Mouse (Mus musculus) 3134 (cell line): ENCODE measurements around the gene Hapln3.

Experiments
- DNase-seq: peaks from one replicate; pipeline ENCODE4 v3.0.0-alpha.2; 2011; ENCODE audit warnings: low spot score; ENCODE audit not compliant: insufficient read length; ENCODE audit errors: extremely low read depth

Gene Hapln3

DNA sequence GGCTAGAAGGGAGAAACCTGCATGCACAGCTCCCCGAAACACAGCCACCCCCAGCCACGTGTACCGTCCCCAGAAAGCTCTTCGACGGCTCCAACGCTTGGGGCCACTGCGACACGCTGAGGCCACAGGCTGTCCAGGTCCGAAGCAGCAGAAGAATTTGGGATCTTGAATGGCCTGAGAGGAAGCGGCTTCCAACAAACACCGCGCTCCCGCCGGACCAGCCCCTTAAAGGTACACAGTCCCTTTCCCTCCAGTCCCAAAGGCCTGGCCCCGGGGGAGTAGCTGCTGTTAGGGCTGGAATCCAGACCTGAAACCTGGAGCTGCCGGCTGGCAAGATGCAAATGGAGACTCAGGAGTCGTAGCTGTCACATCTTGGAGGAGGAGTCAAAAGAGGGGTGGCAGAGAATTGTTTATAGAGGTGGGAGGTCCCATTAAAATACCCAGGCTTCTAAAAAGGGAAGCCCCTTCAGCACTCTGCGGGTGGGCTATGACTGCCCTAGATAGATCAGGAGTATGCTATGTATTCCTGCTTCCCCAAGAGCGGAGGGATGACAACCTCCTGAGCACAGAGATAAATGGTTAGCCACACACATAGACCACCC lies at the start of gene Hapln3:
Hapln3 (minus strand) TSS at position 176 of the 602 bp plus-strand sequence.
- DNase-seq, result no peak

DNA sequence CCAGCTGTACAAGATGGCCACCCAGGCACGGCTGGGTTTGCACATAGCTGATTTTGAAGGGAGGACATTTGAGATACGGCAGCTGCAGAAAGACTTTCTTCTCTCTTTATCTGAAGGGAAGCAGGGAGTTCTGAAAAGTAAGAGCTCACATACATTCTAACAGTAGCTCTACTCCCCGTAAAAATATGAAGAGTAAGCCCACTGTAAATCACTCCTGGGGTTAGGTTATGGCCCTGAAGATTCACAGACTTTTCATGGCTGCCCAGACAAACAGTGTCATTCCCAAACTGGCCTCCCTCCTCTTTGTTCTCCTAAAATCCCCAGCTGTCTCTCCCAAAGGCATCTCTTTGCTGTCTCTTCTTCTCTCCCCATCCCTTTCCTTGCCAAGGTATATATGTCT lies 43.0 kb upstream of the Hapln3 start:
- no peak for DNase-seq

DNA sequence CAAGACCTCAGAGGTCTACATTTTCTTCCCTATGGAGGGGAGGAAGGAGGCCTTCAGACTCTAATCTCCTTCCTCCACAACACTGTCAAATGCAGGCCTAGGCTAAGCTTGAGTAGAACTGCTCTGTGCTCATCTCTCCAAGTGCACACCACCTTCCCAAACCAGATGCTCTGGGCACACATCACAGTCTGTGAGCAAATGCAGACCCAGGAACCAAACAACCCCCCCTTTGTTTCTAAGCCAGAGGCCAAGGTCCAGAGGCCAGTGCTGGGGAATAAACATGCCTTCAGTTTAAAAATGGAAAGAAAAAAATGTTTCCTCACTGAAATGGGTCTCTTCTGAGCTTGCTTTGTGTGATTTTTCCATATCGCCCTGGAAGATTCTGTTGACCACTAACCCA lies 41.0 kb upstream of the Hapln3 start:
- no peak for DNase-seq

DNA sequence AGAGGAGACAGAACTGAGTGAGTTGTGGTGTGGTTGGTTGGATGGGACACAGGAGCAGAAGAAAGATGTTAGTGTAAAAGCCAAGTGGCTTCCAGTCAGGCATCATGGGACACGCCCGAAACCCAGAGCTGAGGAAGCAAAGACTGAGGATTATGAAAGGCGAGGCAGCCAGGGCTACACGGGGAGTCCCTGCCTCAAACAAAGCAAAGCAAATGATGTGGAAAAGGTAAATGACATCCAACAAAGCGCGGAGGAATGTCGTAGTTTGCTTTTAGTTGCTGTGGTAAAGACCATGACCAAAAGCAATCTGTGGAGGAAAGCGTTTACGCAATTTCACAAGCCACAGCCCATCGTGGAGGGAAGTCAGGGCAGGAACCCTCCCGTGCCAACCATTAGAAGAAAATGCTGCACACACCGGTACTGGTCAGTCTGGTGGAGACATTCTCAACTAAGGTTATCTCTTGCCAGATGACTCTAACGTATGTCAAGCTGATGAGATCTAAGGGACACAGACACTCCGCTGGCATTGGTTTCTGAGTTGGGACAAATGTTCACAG lies 36.3 kb upstream of the Hapln3 start:
- DNase-seq, result no peak

DNA sequence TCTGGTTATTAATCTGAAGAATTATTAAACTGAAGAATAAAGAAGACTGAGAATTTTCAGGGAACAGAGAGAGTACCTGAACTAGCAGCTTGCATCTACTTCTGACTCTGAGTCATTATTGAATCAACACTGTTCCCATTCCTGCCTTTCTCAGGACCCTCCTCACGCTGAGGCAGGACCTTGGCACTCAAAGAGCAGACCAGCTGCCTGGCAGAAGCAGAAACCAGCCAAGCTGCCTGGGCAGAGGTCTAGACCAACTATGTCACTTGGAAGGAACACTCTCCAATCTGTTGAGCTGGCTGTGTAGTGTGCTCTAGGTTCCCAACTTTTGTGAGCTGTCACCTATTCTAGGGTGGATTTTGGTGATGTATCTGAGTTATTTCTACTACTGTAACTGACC lies 28.6 kb upstream of the Hapln3 start:
- no peak for DNase-seq

DNA sequence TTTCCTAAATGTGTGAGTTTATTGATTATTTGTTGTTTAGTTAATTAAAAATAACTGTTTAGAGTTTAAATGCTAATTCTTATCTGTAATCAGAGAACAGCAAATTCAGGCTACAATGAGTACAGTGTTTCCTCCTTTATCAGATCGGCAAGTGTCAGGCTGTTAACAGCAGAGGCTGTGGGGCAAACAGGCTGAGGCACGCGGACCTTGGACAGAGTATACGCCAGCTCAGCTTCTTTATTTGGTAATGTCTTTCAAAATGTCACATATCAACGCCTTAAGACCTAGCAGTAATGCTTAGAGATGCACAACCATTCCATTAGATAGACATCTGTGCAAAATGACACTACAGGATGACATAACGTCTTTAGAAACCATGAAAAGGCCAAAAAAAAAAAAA lies 18.7 kb upstream of the Hapln3 start:
- DNase-seq, result no peak

DNA sequence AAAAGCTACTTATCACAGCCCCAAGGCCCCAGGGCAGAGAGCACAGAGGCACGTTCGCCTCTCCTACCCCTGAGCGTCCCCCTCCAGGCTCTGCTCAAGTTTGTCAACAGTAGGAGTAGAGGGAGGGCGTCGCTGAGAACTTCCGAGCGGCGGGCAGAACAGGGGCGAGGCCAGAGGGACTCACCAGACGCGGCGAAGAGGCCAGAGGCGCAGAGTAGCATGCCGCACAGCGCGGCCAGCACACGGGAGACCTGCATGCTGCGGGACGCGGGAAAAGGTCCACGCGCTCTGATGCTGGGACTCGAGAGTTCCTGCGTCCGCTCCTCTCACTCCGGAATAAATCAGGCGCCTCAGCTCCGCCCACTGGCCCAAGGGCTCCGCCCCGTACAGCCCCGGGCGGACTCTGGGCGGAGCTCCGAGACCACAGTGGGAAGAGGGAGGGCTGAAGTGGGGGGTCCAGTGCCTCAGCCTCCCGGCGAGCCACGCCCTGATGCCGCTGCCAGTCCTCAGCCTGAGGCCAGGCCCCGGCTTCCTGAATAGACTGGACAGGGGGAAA lies 18.0 kb upstream of the Hapln3 start, which contains the start of gene Mfge8:
Mfge8 (minus strand) TSS at position 350 of the 556 bp plus-strand sequence.
- DNase-seq, result peak; percentile 96

DNA sequence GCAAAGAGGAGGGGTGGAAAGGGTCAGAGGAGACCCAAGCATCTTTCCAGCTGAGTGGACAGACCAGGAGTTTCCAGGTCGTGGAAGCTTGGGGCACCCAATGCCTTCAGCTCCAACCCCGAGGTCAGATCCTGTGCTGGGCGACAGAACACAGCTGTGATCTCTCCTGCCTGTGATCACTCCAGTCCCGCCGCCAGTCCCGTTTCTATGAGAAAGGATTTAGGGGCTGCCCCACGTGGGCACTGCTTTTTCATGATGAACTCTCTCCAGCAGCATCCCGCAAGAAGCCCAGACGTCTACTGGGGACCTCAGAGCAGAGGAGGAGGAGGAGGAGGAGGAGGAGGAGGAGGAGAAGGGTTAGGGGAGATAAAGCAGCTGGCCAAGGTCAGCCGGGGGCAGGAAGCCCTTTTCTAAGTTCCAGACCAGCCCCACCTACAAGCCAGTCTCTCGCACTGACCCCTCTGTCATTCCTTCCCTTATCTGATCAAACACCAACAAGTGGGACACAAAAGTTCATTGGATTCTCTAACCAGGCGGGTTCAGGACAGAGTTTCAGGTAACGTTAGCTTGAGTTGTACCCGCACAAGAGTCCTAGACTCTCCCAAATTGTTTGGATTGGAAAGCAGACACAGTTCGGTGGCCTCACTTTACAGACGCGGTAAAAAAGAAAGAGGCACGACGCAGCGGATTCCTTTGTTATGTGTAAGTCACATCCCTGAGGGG lies 17.3 kb upstream of the Hapln3 start:
- DNase-seq, result peak; percentile 28

DNA sequence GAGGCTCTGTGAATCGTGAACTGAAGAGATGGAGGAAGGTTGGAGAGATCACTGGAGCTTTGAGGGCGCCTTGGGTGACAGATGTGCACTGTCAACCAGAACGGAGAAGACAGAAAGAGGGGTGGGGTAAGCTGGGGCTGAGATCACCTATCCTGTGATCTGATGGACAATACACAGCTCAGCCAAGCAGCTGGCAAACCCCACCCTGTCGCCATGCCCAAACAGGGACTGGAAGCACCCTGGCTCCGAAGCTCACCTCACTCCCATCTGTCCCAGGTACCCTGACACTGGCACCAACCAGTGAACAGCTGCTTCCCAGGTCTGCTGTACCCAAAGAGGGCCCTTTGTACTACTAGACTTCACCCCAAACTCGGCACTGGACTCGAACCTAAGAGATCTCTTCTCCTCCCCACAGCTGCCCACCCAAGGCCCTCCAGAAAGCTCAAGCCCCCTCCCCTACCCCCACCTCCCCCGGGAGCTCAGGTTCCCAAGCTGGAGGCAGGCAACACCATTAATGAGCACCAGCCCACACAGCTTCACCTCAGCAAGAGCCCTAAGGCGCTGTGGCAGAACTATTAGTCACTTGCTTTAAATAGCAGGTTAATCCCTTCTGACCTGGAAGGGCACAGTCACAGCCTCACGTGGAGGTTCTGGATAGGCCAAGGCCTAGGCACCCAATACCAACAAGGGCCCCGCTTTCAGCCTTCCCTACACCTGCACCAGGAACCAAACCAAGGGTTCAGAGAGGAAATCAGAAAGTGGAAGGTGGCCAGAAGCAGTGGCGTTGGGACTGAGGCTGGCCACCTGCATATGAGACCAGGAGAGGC lies 16.4 kb upstream of the Hapln3 start:
- DNase-seq, result peak; percentile 53

DNA sequence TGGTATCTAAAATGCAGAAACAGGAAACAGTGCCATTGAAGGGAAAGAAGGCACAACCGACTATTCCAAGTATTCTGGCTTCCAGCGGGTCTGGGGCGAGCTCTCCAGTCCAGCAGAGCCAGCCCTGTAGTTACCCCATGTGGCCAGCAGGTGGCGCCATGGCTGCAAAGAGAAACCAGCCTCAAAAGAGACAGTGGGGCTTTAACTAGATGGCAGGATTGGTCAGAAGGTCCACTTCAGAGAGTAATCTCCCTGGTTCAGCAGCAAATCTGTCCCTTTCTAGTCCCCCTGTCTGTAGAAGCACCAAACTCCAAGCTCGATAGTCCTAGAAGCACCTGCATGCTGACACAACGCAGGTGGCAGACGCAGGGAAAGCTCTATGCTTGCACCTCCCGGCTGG lies 10.1 kb upstream of the Hapln3 start:
- DNase-seq, result peak; percentile 48

DNA sequence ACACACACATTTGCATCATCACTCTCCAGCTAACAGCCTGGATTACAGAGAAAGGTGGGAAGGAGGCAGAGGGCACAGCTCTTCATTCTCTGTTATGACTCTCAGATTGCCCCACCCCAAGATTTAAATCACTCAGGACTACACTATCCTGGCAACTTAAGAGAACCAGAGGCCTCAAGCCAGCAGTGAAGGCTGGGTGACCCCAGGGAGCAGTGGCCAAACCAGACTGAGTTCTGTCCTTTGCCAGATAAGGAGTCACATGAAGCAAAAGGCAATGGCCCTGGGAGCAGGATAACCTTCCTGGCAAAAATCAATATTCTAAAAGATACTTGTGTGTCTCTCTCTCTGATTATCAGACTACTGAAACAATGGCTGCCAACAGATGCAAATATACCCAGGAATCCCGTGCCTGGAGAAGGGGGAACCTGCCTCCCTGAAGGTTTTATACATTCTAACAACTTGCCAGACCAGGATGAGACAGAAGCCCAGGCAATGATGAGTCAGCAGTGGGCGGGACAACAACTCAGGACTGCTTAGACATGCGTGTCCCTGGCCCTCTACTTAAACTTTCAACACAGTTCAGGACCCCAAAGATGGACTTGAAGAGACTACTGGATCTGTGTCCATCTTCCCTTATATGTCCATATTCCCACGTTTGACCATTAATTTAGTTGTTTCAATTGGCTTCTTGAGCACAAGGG lies 9.2 kb upstream of the Hapln3 start:
- DNase-seq, result peak; percentile 43

DNA sequence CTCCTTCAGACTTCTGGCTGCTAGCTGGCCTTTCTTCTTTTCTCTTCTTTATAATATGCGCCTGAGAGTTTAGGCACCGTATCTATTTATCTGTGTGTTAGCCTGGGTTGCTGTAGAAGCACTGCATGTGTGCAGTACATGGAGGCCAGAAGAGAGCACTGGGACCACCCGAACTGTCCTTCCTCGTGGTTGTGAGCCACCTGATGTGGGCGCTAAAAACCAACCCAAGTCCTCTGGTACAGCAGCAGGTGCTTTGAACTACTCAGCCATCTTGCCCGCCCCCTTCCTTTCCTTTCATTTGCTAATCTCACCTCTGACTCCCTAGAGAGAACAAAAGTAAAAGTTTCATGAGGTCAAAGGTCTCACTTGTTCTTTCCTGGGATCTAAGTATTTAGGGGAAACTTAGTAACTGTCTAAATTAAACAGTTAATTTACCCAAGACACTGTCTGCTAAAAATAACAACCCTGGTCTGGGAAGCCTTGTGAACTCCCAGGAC lies 8.6 kb upstream of the Hapln3 start:
- no peak for DNase-seq

DNA sequence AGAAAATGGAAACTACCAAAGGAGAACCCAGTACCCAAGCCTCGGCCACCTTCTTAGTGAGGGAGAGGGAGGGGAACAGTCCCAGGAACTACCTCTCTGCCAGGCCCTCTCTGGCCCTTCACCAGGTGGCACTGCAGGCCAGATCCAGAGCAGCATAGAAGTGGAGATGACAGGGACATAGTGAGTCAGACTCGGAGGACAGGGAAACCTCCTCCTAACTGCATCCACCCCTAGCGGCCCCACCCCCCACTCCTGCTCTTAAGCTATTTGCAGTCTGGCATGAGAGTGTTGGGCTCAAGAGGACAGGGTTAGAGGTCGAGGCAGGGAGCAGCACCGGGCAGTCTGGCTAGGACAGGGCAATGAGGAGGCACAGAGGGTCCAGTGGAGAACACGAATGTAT lies 2.6 kb upstream of the Hapln3 start:
- DNase-seq, result no peak

DNA sequence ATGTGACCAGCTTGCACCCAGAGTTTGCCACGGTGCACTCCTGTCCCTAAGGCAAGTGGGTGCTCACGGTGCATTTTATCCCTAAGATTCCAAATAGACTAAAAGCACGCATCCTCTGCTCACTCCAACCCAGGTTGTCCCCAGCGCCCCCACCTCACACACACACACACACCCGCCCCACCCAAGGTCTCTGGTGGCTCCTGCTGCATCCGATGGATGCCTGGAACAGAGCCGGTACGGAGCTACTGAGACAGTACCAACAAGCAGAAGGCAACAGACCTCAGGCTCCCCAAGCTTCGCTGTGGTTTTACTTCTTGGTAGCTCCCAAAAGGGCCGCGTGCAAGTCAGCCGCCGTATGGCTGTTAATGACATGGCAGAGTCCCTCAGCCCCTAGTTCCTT lies 433 bp downstream of the Hapln3 start:
- no peak for DNase-seq

DNA sequence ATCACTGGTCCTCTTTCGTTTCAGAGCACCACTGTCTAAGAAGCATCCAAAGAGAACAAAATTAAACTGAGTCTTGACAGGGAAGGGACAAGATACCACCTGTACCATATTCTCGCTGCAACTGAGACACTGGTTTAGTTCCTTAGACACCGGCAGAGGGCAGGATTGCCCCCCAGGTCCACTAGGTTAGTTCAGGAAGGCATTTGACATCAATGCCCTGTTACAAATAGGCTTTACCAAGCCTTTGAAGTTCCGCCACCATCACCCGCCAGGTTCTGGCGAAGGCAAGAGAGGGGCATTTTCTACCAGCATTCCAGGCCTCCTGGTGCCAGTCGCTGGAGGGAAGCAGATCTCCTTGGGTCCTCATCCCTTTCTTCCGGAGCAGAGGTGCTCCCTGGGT lies 935 bp downstream of the Hapln3 start:
- DNase-seq, result no peak

DNA sequence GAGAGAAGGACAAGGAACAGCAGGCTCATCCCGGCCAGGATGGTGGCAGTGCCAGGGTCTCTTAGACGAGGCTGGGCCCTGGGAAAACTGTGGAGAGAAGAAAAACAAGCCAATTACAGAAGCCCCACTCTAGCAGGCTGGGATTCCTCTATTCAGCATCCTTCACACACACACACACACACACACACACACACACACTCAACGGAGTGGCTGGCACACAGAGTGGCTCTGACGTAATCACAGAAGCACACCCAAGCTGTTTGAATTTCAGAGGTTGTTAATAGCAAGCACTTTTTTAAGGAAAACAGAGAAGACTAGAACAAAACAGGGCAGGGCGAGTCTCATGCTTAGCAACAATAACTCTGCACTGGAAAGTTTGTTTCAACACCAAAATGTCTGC lies 7.4 kb downstream of the Hapln3 start:
- DNase-seq, result no peak

DNA sequence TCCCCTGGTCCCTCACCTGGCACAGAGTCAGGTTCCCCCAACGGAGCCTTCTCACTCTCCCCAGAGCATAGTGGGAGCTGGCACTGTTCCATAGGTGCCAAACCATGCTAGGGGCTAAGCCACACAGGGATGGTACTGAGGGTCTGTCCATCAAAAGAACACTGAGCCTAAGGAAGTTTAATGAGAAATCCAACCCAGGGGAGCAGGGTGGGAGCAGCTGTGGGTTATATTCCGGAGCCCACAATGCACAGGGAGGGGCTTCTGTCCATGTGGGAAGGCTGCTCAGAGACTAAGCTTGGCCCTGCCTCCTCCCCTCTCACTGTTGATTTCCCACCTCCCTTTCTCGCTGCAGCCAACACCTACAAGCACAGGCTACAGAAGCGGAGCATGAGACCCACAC lies 17.0 kb downstream of the Hapln3 start:
- no peak for DNase-seq

DNA sequence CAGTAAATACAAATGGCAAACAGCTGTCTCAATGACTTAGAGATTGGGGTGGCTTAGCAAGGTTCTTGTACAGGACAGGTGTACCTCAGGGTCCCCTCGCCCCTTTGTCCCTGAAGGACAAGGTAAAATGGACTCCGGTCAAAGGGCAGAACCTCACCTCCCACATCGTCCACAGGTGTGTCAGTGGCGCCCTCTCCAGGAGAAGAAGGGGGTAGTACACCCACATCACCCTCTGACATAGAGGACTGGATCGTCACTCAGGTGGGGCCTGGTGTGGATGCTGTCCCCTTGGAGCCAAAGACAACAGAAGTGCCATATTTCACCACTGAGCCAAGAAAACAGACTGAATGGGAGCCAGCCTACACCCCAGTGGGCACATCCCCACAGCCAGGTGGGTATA lies 34.3 kb downstream of the Hapln3 start:
- DNase-seq, result no peak

DNA sequence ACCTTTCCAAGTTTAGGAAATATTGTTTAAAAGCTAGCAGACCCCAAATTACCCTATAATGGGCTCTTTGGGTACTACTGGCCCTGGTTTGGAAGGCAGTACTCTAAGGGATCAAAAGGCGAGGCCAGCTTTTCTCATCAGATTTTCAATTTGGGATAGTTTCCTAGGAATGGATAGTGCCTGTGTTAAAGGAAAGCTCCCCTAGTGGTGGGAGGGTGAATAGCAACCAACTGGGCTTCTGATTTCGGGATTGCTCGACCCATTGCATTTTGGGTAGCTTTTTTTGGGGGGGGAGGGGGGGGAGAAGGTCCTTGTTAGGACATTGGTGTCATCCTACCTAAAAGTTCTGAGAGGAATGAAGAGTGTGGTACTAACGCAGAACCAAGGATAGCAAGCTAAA lies 41.7 kb downstream of the Hapln3 start:
- no peak for DNase-seq
